Mouse (Mus musculus) liver, postnatal 0 days (tissue): ENCODE data around the gene Ttc4.

ENCODE experiments used
- CTCF ChIP-seq: sonication (generic); IDR thresholded peaks from 2 replicates; pipeline ENCODE4 v1.5.1; 2016; ENCODE audit warnings: antibody characterized with exemption, low read depth
- EP300 ChIP-seq: IDR thresholded peaks from 2 replicates; pipeline ENCODE4 v1.6.1; 2016; ENCODE audit warnings: antibody characterized with exemption, low read depth, mild to moderate bottlenecking

DNA sequence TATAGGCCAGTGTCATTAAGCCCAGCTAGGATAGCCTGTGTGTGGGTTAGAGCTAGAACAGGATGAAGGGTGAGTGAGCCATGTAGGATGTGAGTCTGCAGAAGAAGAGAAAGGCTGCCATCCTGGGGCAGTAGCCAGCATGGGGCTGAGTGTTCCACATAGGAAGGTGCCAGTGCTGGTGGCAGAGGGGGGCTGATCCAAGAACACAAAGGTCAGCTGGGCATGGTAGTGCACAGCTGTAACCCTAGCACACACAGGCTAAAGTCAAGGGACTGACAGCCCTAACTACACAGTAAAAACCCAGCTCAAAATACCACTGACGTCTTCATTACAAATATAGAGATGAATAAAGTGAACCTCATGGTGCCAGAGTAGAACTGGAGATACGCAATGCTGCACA is 12.2 kb downstream of the Ttc4 start:
- TF ChIP-seq EP300, result no peak
- no peak for TF ChIP-seq CTCF
